In genomic region chr3:38543816-38544215, GRCm38 (mm10) we compare ENCODE assay signal across 31 mouse cellular contexts.
"Had no signal": no experiment of that assay in that cellular context is flagged by ENCODE, and none has a peak within 500 bp of the region (broad histone marks: within the 10 kb centered on the region; RNA-seq: fewer than 3 reads in every experiment).

No protein-coding gene starts in this region.

- H3K4me3 ChIP-seq: heart, embryonic 12.5 days; heart, embryonic 13.5 days; heart, embryonic 15.5 days; hindbrain, embryonic 10.5 days; hindbrain, embryonic 12.5 days; hindbrain, embryonic 13.5 days; hindbrain, embryonic 15.5 days; intestine, embryonic 15.5 days; kidney, embryonic 15.5 days; layer of hippocampus, adult 2 months; left cerebral cortex, adult 2 months had no signal

- H3K4me2 ChIP-seq: heart, embryonic 11.5 days; heart, embryonic 12.5 days; heart, embryonic 13.5 days; heart, embryonic 15.5 days; hindbrain, embryonic 12.5 days; hindbrain, embryonic 13.5 days; hindbrain, embryonic 14.5 days; hindbrain, embryonic 15.5 days; intestine, embryonic 15.5 days; kidney, embryonic 15.5 days had no signal

- H3K27ac ChIP-seq: heart, embryonic 13.5 days; heart, embryonic 15.5 days; hindbrain, embryonic 10.5 days; hindbrain, embryonic 12.5 days; hindbrain, embryonic 13.5 days; hindbrain, embryonic 14.5 days; hindbrain, embryonic 15.5 days; hindbrain, postnatal 0 days; intestine, embryonic 15.5 days; kidney, embryonic 15.5 days; kidney, postnatal 0 days; layer of hippocampus, adult 2 months; left cerebral cortex, adult 2 months had no signal

- H3K9ac ChIP-seq: heart, embryonic 12.5 days; heart, embryonic 13.5 days; heart, embryonic 15.5 days; hindbrain, embryonic 12.5 days; hindbrain, embryonic 13.5 days; hindbrain, embryonic 14.5 days; hindbrain, embryonic 15.5 days; intestine, embryonic 15.5 days; kidney, embryonic 15.5 days had no signal

- H3K27me3 ChIP-seq: heart, embryonic 12.5 days; heart, embryonic 13.5 days; heart, embryonic 15.5 days; hindbrain, embryonic 12.5 days; hindbrain, embryonic 13.5 days; hindbrain, embryonic 15.5 days; intestine, embryonic 15.5 days; kidney, embryonic 15.5 days had no signal

- H3K36me3 ChIP-seq: heart, embryonic 12.5 days; heart, embryonic 13.5 days; heart, embryonic 15.5 days; hindbrain, embryonic 10.5 days; hindbrain, embryonic 12.5 days; hindbrain, embryonic 13.5 days; hindbrain, embryonic 15.5 days; intestine, embryonic 15.5 days; kidney, embryonic 15.5 days had no signal

- H3K9me3 ChIP-seq: heart, embryonic 12.5 days; heart, embryonic 13.5 days; heart, embryonic 15.5 days; hindbrain, embryonic 10.5 days; hindbrain, embryonic 12.5 days; hindbrain, embryonic 13.5 days; hindbrain, embryonic 15.5 days; intestine, embryonic 15.5 days; kidney, embryonic 15.5 days had no signal

- DNase-seq: heart, postnatal 10 days; heart, postnatal 14 days; heart, postnatal 36 days; heart, postnatal 4 days; kidney, adult 11 months; kidney, adult 18-20 months; kidney, adult 2 months; kidney, adult 8-10 months; kidney, adult 9 months; kidney, postnatal 10 days; kidney, postnatal 14 days; kidney, postnatal 25 days; kidney, postnatal 36 days; kidney, postnatal 4 days; layer of hippocampus, adult 9-11 months; layer of hippocampus, postnatal 36 days had no signal

- H3K4me1 ChIP-seq: heart, embryonic 12.5 days; heart, embryonic 13.5 days; heart, embryonic 15.5 days; hindbrain, embryonic 10.5 days; hindbrain, embryonic 12.5 days; hindbrain, embryonic 13.5 days; hindbrain, embryonic 15.5 days; intestine, embryonic 15.5 days; kidney, embryonic 15.5 days had no signal
